Mouse (Mus musculus) small intestine, adult 2 months (tissue): ENCODE data around the gene Camkk2.

ENCODE experiments used
- CTCF ChIP-seq: fragments of 200-500 bp; IDR thresholded peaks from 2 replicates; pipeline ENCODE4 v1.5.1; 2012; ENCODE audit warnings: low read depth, mild to moderate bottlenecking, control low read depth, inconsistent platforms, low read length, moderate library complexity, mixed read lengths; ENCODE audit not compliant: insufficient replicate concordance, insufficient read length; ENCODE audit errors: extremely low read depth
- POLR2A ChIP-seq: fragments of 200-500 bp; IDR thresholded peaks from 2 replicates; pipeline ENCODE4 v1.6.1; 2012; ENCODE audit warnings: low read depth, mild to moderate bottlenecking, control low read depth, inconsistent platforms, low read length, moderate library complexity

GRCm38 (mm10) chr5:122698701-122699060 lies 80.5 kb downstream of the Camkk2 start:
- no peak for TF ChIP-seq POLR2A
- TF ChIP-seq CTCF = no peak
